Mouse (Mus musculus) stomach, postnatal 0 days (tissue): ENCODE measurements around the gene Hpd. TPM values are rescaled to one million over a fixed set of nuclear protein-coding genes. Genes with fewer than 3 reads are reported as not detected.
A peak's percentile ranks its signal among the peaks of the same experiment; 100 is the strongest.

ENCODE experiments used
- ATAC-seq: fragments of 200-750 bp; cut with Nextera tagmentation; 2 replicates; pipeline ENCODE4 v1.8.0; 2017; ENCODE audit not compliant: low FRiP score, low TSS enrichment
- DNase-seq: peaks from one replicate; pipeline ENCODE4 v3.0.0-alpha.2; 2016; ENCODE audit warnings: low spot score
- H3K27ac ChIP-seq: fragments of 300-500 bp; sonication (generic); replicated peaks from 2 replicates; pipeline ENCODE4 v1.5.1; 2014; ENCODE audit warnings: mild to moderate bottlenecking, control low read depth
- H3K27me3 ChIP-seq: fragments of 300-500 bp; sonication (generic); 2 replicates; pipeline ENCODE4 v1.6.1; 2014; ENCODE audit warnings: low read length; ENCODE audit not compliant: control insufficient read depth, insufficient read depth
- H3K36me3 ChIP-seq: fragments of 300-500 bp; sonication (generic); 2 replicates; pipeline ENCODE4 v1.6.1; 2014; ENCODE audit warnings: low read length, mixed read lengths; ENCODE audit not compliant: control insufficient read depth, insufficient read depth
- H3K4me1 ChIP-seq: fragments of 300-500 bp; sonication (generic); replicated peaks from 2 replicates; pipeline ENCODE4 v1.6.1; 2014; ENCODE audit warnings: antibody characterized with exemption; ENCODE audit not compliant: control insufficient read depth, insufficient read depth
- H3K4me2 ChIP-seq: fragments of 300-500 bp; sonication (generic); replicated peaks from 2 replicates; pipeline ENCODE4 v1.6.1; 2014; ENCODE audit warnings: low read depth, mild to moderate bottlenecking, control low read depth, moderate library complexity
- H3K4me3 ChIP-seq: fragments of 300-500 bp; sonication (generic); 2 replicates; pipeline ENCODE4 v1.5.1; 2014; ENCODE audit warnings: low read depth, low read length, control low read depth
- H3K9ac ChIP-seq: fragments of 300-500 bp; sonication (generic); 2 replicates; pipeline ENCODE4 v1.6.1; 2014; ENCODE audit warnings: mild to moderate bottlenecking, low read length, control low read depth, mixed read lengths
- H3K9me3 ChIP-seq: fragments of 300-500 bp; sonication (generic); 2 replicates; pipeline ENCODE4 v1.6.1; 2016; ENCODE audit warnings: low read length; ENCODE audit not compliant: control insufficient read depth
- CTCF ChIP-seq: IDR thresholded peaks from 2 replicates; pipeline ENCODE4 v1.5.1; 2016; ENCODE audit warnings: antibody characterized with exemption, low read depth, mild to moderate bottlenecking, moderate library complexity
- EP300 ChIP-seq: optimal IDR thresholded peaks from 2 replicates; pipeline ENCODE3; 2016; ENCODE audit warnings: antibody characterized with exemption
- WGBS: fragments of 180-500 bp; shearing (Covaris S2); extraction: QIAGEN DNeasy Blood & Tissue Kit; methylation state at CpG from one replicate; pipeline ENCODE4 v1.1.7; 2014; 5-methylcytosine and 5-hydroxymethylcytosine counted together
- polyA plus RNA-seq: library from polyadenylated mRNA; unstranded; fragments of >200 nt; fragmentation: Nextera tagmentation; extraction: Ambion mirVana; gene quantifications from 2 replicates; pipeline ENCODE4 v1.2.1, GENCODE M21; 2015

Gene Hpd
- polyA plus RNA-seq, 1 experiment from 2014 or later, result 0.69 TPM

DNA sequence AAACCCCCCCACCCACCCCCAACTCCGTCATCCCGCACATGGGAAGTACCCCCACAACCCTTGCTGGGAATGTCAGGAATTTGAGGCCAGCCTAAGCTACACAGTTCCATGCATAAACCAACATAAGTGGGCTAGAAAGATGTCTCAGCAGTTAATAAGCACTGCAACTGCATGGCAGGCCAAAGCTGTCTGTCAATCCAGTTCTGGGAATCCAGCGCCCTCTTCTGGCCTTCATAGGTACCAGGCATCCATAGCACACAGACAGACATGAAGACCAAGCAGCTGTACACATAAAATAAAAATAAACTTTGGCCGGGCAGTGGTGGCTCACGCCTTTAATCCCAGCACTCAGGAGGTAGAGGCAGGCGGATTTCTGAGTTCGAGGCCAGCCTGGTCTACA, 27.1 kb downstream of the Hpd start:
- Histone ChIP-seq H3K9me3 (no peaks in the 10 kb centered on the region), H3K27ac (no peak overlapping the region), H3K4me2 (no peak overlapping the region), H3K4me3 (no peak overlapping the region), H3K4me1 (peaks cover 4% of the 10 kb centered on the region), H3K27me3 (no peaks in the 10 kb centered on the region), H3K9ac (no peak overlapping the region), H3K36me3 (peaks cover 42% of the 10 kb centered on the region)
- 36% methylated on average over 7 of the region's 7 CpGs for WGBS
- no peak for TF ChIP-seq EP300
- TF ChIP-seq CTCF, result peak; percentile 85
- ATAC-seq (0 out of 2 replicates have a peak, but pooled peaks have one; percentile 18), DNase-seq (peak; percentile 72)

DNA sequence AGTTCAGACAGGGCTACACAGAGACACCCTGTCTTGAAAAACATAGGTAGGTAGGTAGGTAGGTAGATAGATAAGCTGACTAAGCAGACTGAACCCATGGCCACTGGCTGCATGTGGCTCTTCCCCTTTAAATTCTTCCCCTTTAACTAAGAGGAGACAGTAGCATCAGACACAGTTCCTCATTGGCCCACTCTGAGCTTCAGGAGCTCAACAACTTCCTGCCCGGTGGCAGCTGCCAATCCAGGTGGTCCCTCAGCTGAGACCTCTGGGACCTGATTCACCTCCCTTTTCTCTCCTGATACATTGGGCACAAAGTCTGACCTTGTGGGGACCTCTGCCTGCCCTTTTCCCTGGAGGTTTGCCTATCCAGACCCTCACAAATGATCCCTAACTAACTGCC, 29.6 kb downstream of the Hpd start:
- H3K4me3 ChIP-seq, result no peak overlapping the region
- TF ChIP-seq CTCF (no peak), EP300 (no peak)
- no peak overlapping the region for H3K4me2 ChIP-seq
- H3K27me3 ChIP-seq, result no peaks in the 10 kb centered on the region
- peaks cover 31% of the 10 kb centered on the region for H3K36me3 ChIP-seq
- DNase-seq, result no peak
- ATAC-seq, result no peak
- no peak overlapping the region for H3K27ac ChIP-seq
- no peaks in the 10 kb centered on the region for H3K9me3 ChIP-seq
- peaks cover 4% of the 10 kb centered on the region for H3K4me1 ChIP-seq
- 77% methylated on average over 1 of the region's 1 CpGs for WGBS
- no peak overlapping the region for H3K9ac ChIP-seq

DNA sequence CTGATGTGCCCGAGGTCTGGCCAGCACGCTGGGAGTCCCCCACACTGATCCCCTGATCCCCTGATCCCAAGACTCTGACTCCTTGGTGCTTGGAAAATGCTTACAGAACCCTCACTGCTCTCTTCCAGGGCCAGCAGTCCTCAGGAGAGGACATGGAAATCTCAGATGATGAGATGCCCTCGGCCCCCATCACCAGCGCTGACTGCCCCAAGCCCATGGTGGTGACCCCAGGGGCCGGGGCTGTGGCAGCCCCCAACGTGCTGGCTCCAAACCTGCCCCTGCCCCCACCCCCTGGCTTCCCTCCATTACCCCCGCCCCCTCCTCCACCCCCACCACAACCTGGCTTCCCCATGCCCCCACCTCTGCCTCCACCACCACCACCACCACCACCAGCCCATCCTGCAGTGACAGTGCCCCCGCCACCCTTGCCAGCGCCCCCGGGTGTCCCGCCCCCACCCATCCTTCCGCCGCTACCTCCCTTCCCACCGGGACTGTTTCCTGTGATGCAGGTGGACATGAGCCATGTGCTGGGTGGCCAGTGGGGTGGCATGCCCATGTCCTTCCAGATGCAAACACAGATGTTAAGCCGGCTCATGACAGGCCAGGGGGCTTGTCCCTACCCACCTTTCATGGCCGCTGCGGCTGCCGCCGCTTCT, 30.7 kb downstream of the Hpd start:
- DNase-seq (no peak), ATAC-seq (no peak)
- Histone ChIP-seq H3K4me1 (peaks cover 4% of the 10 kb centered on the region), H3K9ac (no peak overlapping the region), H3K4me3 (no peak overlapping the region), H3K9me3 (no peaks in the 10 kb centered on the region), H3K4me2 (no peak overlapping the region), H3K27ac (no peak overlapping the region), H3K27me3 (no peaks in the 10 kb centered on the region), H3K36me3 (peaks cover 26% of the 10 kb centered on the region)
- 90% methylated on average over 13 of the region's 19 CpGs for WGBS
- no peak for TF ChIP-seq CTCF
- no peak for TF ChIP-seq EP300

DNA sequence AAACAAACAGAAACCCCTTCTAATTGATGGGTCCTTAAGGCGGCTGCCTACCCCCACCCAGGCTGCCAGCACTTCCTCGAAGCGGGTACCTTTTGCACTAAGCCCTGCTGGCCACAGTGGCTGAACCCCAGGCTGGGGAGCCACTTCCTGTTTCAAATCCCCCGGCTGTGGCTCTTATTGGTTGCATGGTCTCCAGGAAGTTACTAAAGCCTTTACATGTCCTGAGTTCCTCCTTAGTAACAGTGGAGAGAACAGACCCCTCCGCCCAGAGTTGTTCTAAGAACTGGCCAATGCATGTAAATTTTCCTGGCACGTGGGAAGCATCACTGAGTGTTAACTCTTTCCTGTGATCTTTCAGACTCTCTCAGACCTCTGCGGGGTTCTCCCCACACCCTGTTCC, 31.4 kb downstream of the Hpd start:
- DNase-seq (peak; percentile 61), ATAC-seq (peak; percentile 41)
- no peak for TF ChIP-seq EP300
- TF ChIP-seq CTCF, result no peak
- Histone ChIP-seq H3K27ac (no peak overlapping the region), H3K4me3 (0 out of 2 replicates have a peak overlapping the region, but pooled peaks have one; percentile 30), H3K4me2 (peak overlapping the region; percentile 48), H3K9me3 (no peaks in the 10 kb centered on the region), H3K27me3 (no peaks in the 10 kb centered on the region), H3K36me3 (peaks cover 30% of the 10 kb centered on the region), H3K4me1 (peaks cover 4% of the 10 kb centered on the region), H3K9ac (peak overlapping the region; percentile 31; the same call in 1 of the 2 replicates)
- WGBS, result 18% methylated on average over 7 of the region's 7 CpGs

DNA sequence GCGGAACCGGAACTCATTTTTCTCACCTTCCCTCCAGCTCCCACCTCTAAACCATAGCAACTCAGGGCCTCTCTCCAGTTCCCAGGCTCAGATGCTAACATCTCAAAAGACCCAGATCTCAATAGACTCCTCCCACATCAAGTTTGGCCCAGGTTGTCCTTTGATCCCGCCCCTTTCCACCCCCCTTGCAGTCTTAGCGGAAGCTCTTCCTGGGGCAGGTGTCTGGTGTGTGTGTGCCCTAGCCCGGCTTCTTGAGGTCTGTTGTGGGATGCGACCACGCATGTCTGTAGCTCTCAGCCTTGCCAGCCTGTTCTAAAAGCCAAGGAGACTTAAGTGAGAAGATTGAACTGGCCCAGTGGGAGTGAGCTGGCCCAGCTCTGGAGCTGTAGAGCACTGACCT, 31.9 kb downstream of the Hpd start:
- H3K9ac ChIP-seq, result peak overlapping the region; percentile 31; the same call in 1 of the 2 replicates
- H3K27me3 ChIP-seq, result no peaks in the 10 kb centered on the region
- H3K4me1 ChIP-seq, result peaks cover 4% of the 10 kb centered on the region
- peak overlapping the region; percentile 30; the same call in 1 of the 2 replicates for H3K4me3 ChIP-seq
- peaks cover 30% of the 10 kb centered on the region for H3K36me3 ChIP-seq
- H3K27ac ChIP-seq, result no peak overlapping the region
- DNase-seq (no peak), ATAC-seq (peak; percentile 0; the same call in 1 of the 2 replicates)
- WGBS, result 21% methylated on average over 7 of the region's 7 CpGs
- H3K4me2 ChIP-seq, result peak overlapping the region; percentile 48
- TF ChIP-seq CTCF (no peak), EP300 (no peak)
- H3K9me3 ChIP-seq, result no peaks in the 10 kb centered on the region
